11 mouse cellular contexts compared by ENCODE assay signal in the genomic region with DNA sequence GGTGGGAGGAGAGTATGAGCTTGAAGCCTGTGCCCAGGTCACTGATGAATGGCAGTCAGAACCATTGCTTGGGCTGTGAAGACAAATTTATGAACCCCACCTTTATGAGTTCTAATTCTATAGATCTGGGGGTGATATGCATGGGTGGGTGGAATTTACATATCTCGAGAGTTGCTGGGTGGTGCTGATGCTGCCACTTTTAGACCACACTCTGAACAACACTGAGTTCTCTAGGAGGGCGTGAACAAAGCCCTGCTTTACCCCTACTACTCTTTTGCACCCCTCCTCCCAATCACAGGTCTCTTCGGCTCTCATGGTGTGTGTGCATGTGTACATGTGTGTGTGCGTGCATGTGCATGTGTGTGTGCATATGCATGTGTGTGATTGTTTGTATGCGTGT.
"Had no signal": no experiment of that assay in that cellular context is flagged by ENCODE, and none has a peak within 500 bp of the region (broad histone marks: within the 10 kb centered on the region; RNA-seq: fewer than 3 reads in every experiment).

No protein-coding gene starts in this region.

- DNase-seq: liver, embryonic 13.5 days; liver, postnatal 0 days; lung, adult 2 months; lung, postnatal 14 days; lung, postnatal 36 days; thymus, adult 18-20 months; thymus, postnatal 14 days; thymus, postnatal 36 days had no signal

- ATAC-seq: liver, postnatal 0 days; lung, postnatal 0 days; midbrain, embryonic 13.5 days; midbrain, embryonic 15.5 days had no signal
